Mouse (Mus musculus) E14TG2a.4 (cell line): ENCODE results near the gene Dtwd1.
"Not testable (repeated sequence)": the region's sequence is repeated elsewhere in the genome, so short reads cannot be mapped to it uniquely, and the experiment has no call there.

Experiments used
- H3K27me3 ChIP-seq: 2 replicates; pipeline ENCODE4 v1.6.1; 2014; ENCODE audit warnings: low read length, control low read depth; ENCODE audit not compliant: insufficient read depth
- H3K36me3 ChIP-seq: 2 replicates; pipeline ENCODE4 v1.6.1; 2014; ENCODE audit warnings: low read length, control low read depth; ENCODE audit not compliant: insufficient read depth
- H3K4me1 ChIP-seq: replicated peaks from 2 replicates; pipeline ENCODE4 v1.6.1; 2014; ENCODE audit warnings: low read depth, low read length, control low read depth
- H3K4me3 ChIP-seq: replicated peaks from 2 replicates; pipeline ENCODE4 v1.5.1; 2014; ENCODE audit warnings: mild to moderate bottlenecking, low read length
- H3K9me3 ChIP-seq: 2 replicates; pipeline ENCODE4 v1.6.1; 2014; ENCODE audit warnings: low read length, control low read depth
- CTCF ChIP-seq: conservative IDR thresholded peaks from 2 replicates; pipeline ENCODE4 v1.5.1; 2014; ENCODE audit warnings: low read length
- NANOG ChIP-seq: IDR thresholded peaks from 2 replicates; pipeline ENCODE4 v1.6.1; 2014; ENCODE audit warnings: borderline replicate concordance, low read length, mixed read lengths
- POU5F1 ChIP-seq: IDR thresholded peaks from 2 replicates; pipeline ENCODE4 v1.6.1; 2014; ENCODE audit warnings: low read length, borderline replicate concordance

The Dtwd1 gene

GRCm38 (mm10) chr2:126195631-126196356 is 43.9 kb downstream of the Dtwd1 start:
- Histone ChIP-seq H3K4me3 (no peak overlapping the region), H3K36me3 (no peaks in the 10 kb centered on the region), H3K9me3 (no peaks in the 10 kb centered on the region), H3K4me1 (no peaks in the 10 kb centered on the region), H3K27me3 (no peaks in the 10 kb centered on the region)
- TF ChIP-seq NANOG (no peak), CTCF (no peak), POU5F1 (no peak)

- Histone ChIP-seq H3K4me3 (no peak overlapping the region), H3K9me3 (0 out of 2 replicates have a peak, but pooled peaks cover under 1% of the 10 kb centered on the region), H3K36me3 (no peaks in the 10 kb centered on the region), H3K4me1 (no peaks in the 10 kb centered on the region), H3K27me3 (no peaks in the 10 kb centered on the region)
- no peak for TF ChIP-seq POU5F1
- TF ChIP-seq CTCF: no peak
- no peak for TF ChIP-seq NANOG
Measured at GRCm38 (mm10) chr2:126198971-126199370, 47.0 kb downstream of the Dtwd1 start.

- Histone ChIP-seq H3K9me3 (peaks cover 8% of the 10 kb centered on the region), H3K36me3 (no peaks in the 10 kb centered on the region), H3K4me1 (no peaks in the 10 kb centered on the region), H3K27me3 (no peaks in the 10 kb centered on the region), H3K4me3 (no peak overlapping the region)
- TF ChIP-seq NANOG: no peak
- no peak for TF ChIP-seq POU5F1
- no peak for TF ChIP-seq CTCF
Measured at GRCm38 (mm10) chr2:126211011-126211680, 59.2 kb downstream of the Dtwd1 start.

- H3K9me3 ChIP-seq, H3K27me3 ChIP-seq, H3K36me3 ChIP-seq, H3K4me1 ChIP-seq, H3K4me3 ChIP-seq: not testable (repeated sequence)
Measured at GRCm38 (mm10) chr2:126214800-126215199, 62.9 kb downstream of the Dtwd1 start, which contains the start of gene Gm17555. Gm17555 (plus strand) TSS chr2:126215100.
